Mouse (Mus musculus) heart, postnatal 25 days (tissue): ENCODE results near the gene Cxcl16. TPM values are rescaled to one million over a fixed set of nuclear protein-coding genes. Genes with fewer than 3 reads are reported as not detected.
"Not testable (repeated sequence)": the region's sequence is repeated elsewhere in the genome, so short reads cannot be mapped to it uniquely, and the experiment has no call there.

Experiments used
- DNase-seq: peaks from one replicate; pipeline ENCODE4 v3.0.0; 2022; ENCODE audit warnings: low spot score
- intact Hi-C: fragments of 180-260 bp; cut with DNase I; formaldehyde crosslinking; loops from one replicate; pipeline ENCODE4 v1.15.1; 2025
- total RNA-seq, 2 experiments: library from RNA; stranded (reverse); gene quantifications; 2 replicates each; pipeline ENCODE4 v1.2.3; 2021

The Cxcl16 gene
- 1 to 10 TPM; 8.4 to 9.4 TPM for total RNA-seq

- intact Hi-C loops, result loop anchor here (2.0 kb wide), 1 partner anchor 41 kb away; no protein-coding TSS in a partner anchor
- peak; percentile 61 for DNase-seq
Observed at GRCm38 (mm10) chr11:70459601-70460101, at the start of gene Cxcl16. Gene Cxcl16 (minus strand): TSS chr11:70459984.

- DNase-seq, result no peak
- intact Hi-C loops, result loop anchor here (1.0 to 2.0 kb wide), 3 partner anchors 54 to 93 kb away; no protein-coding TSS in a partner anchor
Observed at GRCm38 (mm10) chr11:70506962-70507515, 47.3 kb upstream of the Cxcl16 start.

GRCm38 (mm10) chr11:70506385-70506784, 46.6 kb upstream of the Cxcl16 start:
- intact Hi-C loops, result loop anchor here (1.0 to 2.0 kb wide), 3 partner anchors 54 to 92 kb away; no protein-coding TSS in a partner anchor
- DNase-seq, result peak; percentile 38

- intact Hi-C loops, result no loop called here
- DNase-seq, result no peak
Observed at GRCm38 (mm10) chr11:70504970-70505369, 45.2 kb upstream of the Cxcl16 start, which contains the start of gene Tm4sf5. Gene Tm4sf5 (plus strand): TSS chr11:70505244.

- intact Hi-C loops, result no loop called here
- no peak for DNase-seq
Observed at GRCm38 (mm10) chr11:70502018-70502417, 42.2 kb upstream of the Cxcl16 start.

GRCm38 (mm10) chr11:70500476-70500812, 40.7 kb upstream of the Cxcl16 start:
- no peak for DNase-seq
- intact Hi-C loops, result loop anchor here (2.0 kb wide), 1 partner anchor 42 kb away; the partner anchor contains the start of genes Cxcl16 and Zmynd15

- DNase-seq, result no peak
- intact Hi-C loops, result loop anchor here (2.0 kb wide), 1 partner anchor 41 kb away; the partner anchor contains the start of genes Cxcl16 and Zmynd15
Observed at GRCm38 (mm10) chr11:70499566-70500475, 40.0 kb upstream of the Cxcl16 start.

- intact Hi-C loops, result no loop called here
- DNase-seq, result no peak
Observed at GRCm38 (mm10) chr11:70489684-70490083, 29.9 kb upstream of the Cxcl16 start.

GRCm38 (mm10) chr11:70489138-70489537, 29.4 kb upstream of the Cxcl16 start:
- DNase-seq, result no peak
- intact Hi-C loops, result no loop called here

GRCm38 (mm10) chr11:70487816-70488215, 28.0 kb upstream of the Cxcl16 start:
- intact Hi-C loops, result no loop called here
- DNase-seq, result no peak

GRCm38 (mm10) chr11:70485498-70485897, 25.7 kb upstream of the Cxcl16 start:
- intact Hi-C loops, result no loop called here

GRCm38 (mm10) chr11:70474872-70475534, 15.2 kb upstream of the Cxcl16 start:
- DNase-seq, result no peak
- intact Hi-C loops, result no loop called here

More at GRCm38 (mm10) chr11:70485498-70485897, 25.7 kb upstream of the Cxcl16 start:
- DNase-seq, result no peak

GRCm38 (mm10) chr11:70473291-70473690, 13.5 kb upstream of the Cxcl16 start:
- DNase-seq, intact Hi-C loops: not testable (repeated sequence)

- no peak for DNase-seq
- intact Hi-C loops, result no loop called here
Observed at GRCm38 (mm10) chr11:70472716-70473115, 12.9 kb upstream of the Cxcl16 start.

- intact Hi-C loops, result no loop called here
- DNase-seq, result no peak
Observed at GRCm38 (mm10) chr11:70469764-70470163, 10.0 kb upstream of the Cxcl16 start.

GRCm38 (mm10) chr11:70467902-70468619, 8.3 kb upstream of the Cxcl16 start:
- intact Hi-C loops, result no loop called here
- DNase-seq, result no peak

- intact Hi-C loops, result no loop called here
- no peak for DNase-seq
Observed at GRCm38 (mm10) chr11:70465824-70466223, 6.0 kb upstream of the Cxcl16 start.

- intact Hi-C loops, result no loop called here
- no peak for DNase-seq
Observed at GRCm38 (mm10) chr11:70465211-70465610, 5.4 kb upstream of the Cxcl16 start.

- DNase-seq, result no peak
- intact Hi-C loops, result no loop called here
Observed at GRCm38 (mm10) chr11:70463970-70464369, 4.2 kb upstream of the Cxcl16 start.
